Mouse (Mus musculus) adrenal gland, adult 18-20 months (tissue): ENCODE results near the gene Cdca7l. TPM values are rescaled to one million over a fixed set of nuclear protein-coding genes. Genes with fewer than 3 reads are reported as not detected.

Experiments used
- DNase-seq, 2 experiments: peaks; one replicate each; pipeline ENCODE4 v3.0.0; 2021 to 2022; ENCODE audit warnings: low spot score in 2 of 2
- total RNA-seq, 2 experiments: library from RNA; stranded (reverse); gene quantifications; 1 replicate in 1 of 2; 2 replicates in 1 of 2; pipeline ENCODE4 v1.2.3; 2021

Cdca7l gene
- total RNA-seq, 2 experiments from 2014 or later = 1.7 to 2.0 TPM

- no peak for DNase-seq
These were observed 4.6 kb downstream of the Cdca7l start for GRCm38 (mm10) chr12:117808355-117809326.

- DNase-seq = no peak
These were observed 5.4 kb downstream of the Cdca7l start for GRCm38 (mm10) chr12:117809327-117810017.

GRCm38 (mm10) chr12:117810074-117810473 is 6.0 kb downstream of the Cdca7l start:
- DNase-seq = no peak

- DNase-seq = no peak
These were observed 16.2 kb downstream of the Cdca7l start for GRCm38 (mm10) chr12:117820138-117820858.

GRCm38 (mm10) chr12:117820859-117821221 is 16.8 kb downstream of the Cdca7l start:
- no peak for DNase-seq

- DNase-seq = no peak
These were observed 17.3 kb downstream of the Cdca7l start for GRCm38 (mm10) chr12:117821394-117821793.

GRCm38 (mm10) chr12:117828350-117828749 is 24.3 kb downstream of the Cdca7l start:
- no peak for DNase-seq

GRCm38 (mm10) chr12:117831351-117831961 is 27.4 kb downstream of the Cdca7l start:
- DNase-seq = no peak

GRCm38 (mm10) chr12:117832190-117832589 is 28.1 kb downstream of the Cdca7l start:
- DNase-seq = no peak

- DNase-seq = no peak
These were observed 30.6 kb downstream of the Cdca7l start for GRCm38 (mm10) chr12:117834652-117835051.

GRCm38 (mm10) chr12:117835371-117835770 is 31.3 kb downstream of the Cdca7l start:
- DNase-seq = no peak

GRCm38 (mm10) chr12:117837376-117837775 is 33.3 kb downstream of the Cdca7l start:
- no peak for DNase-seq

GRCm38 (mm10) chr12:117840705-117841104 is 36.6 kb downstream of the Cdca7l start:
- DNase-seq = no peak

GRCm38 (mm10) chr12:117842676-117843075 is 38.6 kb downstream of the Cdca7l start:
- DNase-seq = no peak

- peak; percentile 42 to 47 for DNase-seq
These were observed 39.4 kb downstream of the Cdca7l start for GRCm38 (mm10) chr12:117843302-117844074.

GRCm38 (mm10) chr12:117844075-117844408 is 40.0 kb downstream of the Cdca7l start:
- DNase-seq = peak in 1 of 2 experiments; percentile 20

- no peak for DNase-seq
These were observed 40.8 kb downstream of the Cdca7l start for GRCm38 (mm10) chr12:117844917-117845316.

GRCm38 (mm10) chr12:117848621-117849020 is 44.5 kb downstream of the Cdca7l start:
- no peak for DNase-seq

GRCm38 (mm10) chr12:117850472-117850871 is 46.4 kb downstream of the Cdca7l start:
- DNase-seq = no peak

- DNase-seq = peak; percentile 58 to 67
These were observed 49.2 kb downstream of the Cdca7l start for GRCm38 (mm10) chr12:117853316-117853715.
